Mouse (Mus musculus) heart, adult 9 months (tissue): ENCODE data around the gene Rsph3b.
A peak's percentile ranks its signal among the peaks of the same experiment; 100 is the strongest.

Experiments
- DNase-seq, 2 experiments: peaks; one replicate each; pipeline ENCODE4 v3.0.0; 2022; ENCODE audit warnings: low spot score in 2 of 2

Rsph3b gene

DNA sequence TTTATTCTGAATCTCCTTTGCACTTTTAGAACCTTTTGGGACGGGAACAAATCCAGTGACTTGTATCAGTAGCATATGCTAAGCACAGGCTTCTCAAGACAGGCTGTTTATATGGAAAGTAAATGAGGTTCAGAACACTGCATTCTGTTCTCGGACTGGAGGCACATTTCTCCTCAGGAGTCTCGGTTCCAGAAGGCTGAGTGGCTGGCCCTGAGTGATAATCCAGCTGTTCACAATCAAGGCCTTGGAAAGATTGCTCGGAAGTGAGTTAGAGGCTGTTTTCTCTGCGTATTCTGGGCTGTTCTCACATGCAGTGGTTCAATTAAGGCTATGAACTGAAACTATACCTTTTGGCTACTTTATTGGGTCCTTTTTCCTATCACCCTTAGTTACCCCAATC, 82.9 kb downstream of the Rsph3b start:
- peak; percentile 30 to 44 for DNase-seq

DNA sequence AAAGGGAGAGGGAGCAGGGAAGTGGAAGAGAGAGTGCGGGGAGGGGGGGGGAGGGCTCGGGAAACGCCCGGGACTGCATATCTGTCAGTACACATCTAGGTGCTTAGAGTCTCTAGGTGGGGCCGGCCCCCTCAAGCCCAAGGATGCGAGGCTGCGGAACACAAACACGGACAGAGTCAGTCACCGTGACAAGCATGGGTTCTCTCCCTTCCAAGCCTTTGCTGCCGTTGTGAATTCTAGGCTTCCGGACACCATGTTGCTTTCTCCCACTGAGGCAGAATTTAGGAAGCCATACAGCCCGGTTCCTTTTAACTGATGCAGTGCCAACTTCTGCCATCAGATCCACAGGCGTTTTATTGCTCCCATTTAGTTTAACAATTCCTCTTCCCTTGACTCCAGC, 83.6 kb downstream of the Rsph3b start:
- no peak for DNase-seq

DNA sequence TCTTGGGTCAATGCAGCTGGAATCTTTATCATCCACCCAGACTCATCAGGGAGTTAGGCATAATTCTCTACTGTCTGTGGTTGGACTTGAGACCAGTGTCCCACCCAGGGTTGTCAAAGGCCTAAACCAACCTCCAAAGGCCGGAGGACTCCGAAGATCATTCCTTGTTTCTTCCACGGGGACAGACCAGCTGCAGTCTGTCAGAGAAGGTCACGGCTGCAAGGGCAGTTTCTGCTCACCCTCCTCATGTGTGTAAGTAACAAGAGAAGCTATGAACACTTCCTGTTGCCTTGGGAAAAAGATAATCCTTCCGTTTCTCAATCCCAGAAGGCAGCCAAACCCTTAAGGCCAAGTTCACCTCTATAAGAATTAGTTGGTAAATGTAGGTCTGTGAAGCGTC, 85.0 kb downstream of the Rsph3b start:
- peak; percentile 54 to 63 for DNase-seq

- no peak for DNase-seq
Measured at GRCm38 (mm10) chr17:6862040-6862780, 86.3 kb downstream of the Rsph3b start.

DNA sequence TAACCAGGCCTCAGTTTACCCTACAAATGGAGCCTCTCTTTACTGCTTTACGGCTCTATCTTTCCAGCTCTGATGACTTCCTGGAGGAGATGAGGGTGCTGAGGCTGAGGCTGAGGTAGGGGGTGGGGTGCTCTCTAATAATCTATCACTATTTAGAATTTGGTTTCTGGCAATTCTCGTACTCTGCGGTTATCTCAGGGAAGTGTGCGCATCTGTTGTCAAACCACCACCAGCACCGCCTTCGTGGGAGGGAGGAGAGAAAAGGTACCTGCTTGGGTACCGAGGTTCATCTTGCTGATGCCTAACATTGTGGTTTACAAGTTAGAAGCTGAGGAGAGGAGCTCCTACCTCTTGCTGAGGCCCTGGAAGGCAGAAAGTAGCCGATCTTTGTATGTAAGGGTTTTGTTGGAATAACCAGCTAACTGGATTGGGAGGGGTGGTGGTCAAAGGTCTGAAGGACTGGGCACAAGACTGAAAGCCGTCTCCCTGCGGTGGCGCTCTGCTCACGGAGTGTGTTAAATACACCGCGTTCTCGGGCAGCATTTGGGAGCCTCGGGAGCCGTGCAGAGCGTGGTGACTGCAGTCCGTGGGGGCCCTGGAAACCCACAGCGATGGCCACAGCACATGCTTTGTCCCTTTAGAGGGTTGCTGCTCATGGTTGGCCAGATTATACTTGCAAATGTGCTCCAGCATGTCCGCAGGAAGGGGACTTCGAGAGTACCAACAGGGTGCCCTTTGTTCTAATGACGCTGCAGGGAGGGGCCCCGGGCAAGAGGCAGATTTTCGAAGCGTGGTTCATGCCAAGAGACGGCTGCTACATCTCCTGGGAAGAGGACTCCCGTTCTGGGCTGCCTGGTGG, 87.1 kb downstream of the Rsph3b start:
- no peak for DNase-seq

GRCm38 (mm10) chr17:6860491-6860897, 88.0 kb downstream of the Rsph3b start:
- DNase-seq: no peak

DNA sequence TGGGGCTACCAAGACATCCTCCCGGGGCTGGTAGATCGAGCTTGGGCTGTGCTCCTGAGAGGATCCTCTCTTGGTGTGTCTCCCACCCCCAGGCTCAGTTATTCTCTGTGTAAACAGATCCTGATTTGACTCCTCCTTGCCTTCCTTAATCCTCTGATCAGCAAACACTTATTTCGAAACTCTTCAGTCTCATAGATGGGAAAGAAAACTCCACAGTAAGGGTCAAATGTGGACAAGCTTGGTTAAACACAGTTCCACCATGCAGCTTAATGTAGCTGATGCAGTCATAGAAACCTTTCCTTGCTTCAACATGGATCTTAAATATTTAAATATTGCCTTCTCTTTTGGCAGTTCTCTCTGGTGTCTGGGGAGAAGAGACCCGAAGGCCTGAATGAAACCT, 88.4 kb downstream of the Rsph3b start:
- DNase-seq: no peak
